Mouse (Mus musculus) liver, embryonic 11.5 days (tissue): ENCODE data around the gene Pradc1. TPM values are rescaled to one million over a fixed set of nuclear protein-coding genes. Genes with fewer than 3 reads are reported as not detected.
A peak's percentile ranks its signal among the peaks of the same experiment; 100 is the strongest.

Experiments
- ATAC-seq: fragments of 200-750 bp; cut with Nextera tagmentation; replicated peaks from 2 replicates; pipeline ENCODE4 v1.8.0; 2017; ENCODE audit warnings: moderate number of reproducible peaks, mild to moderate bottlenecking, moderate TSS enrichment, moderate library complexity; ENCODE audit not compliant: low FRiP score
- DNase-seq: peaks from one replicate; pipeline ENCODE4 v3.0.0-alpha.2; 2017; ENCODE audit warnings: low spot score
- H3K27ac ChIP-seq: fragments of 300-500 bp; sonication (generic); 2 replicates; pipeline ENCODE4 v1.5.1; 2014; ENCODE audit warnings: mild to moderate bottlenecking, low read depth, low read length, control low read depth
- H3K27me3 ChIP-seq: fragments of 300-500 bp; sonication (generic); replicated peaks from 2 replicates; pipeline ENCODE4 v1.6.1; 2014; ENCODE audit warnings: low read length, mixed read lengths; ENCODE audit not compliant: control insufficient read depth, insufficient read depth
- H3K36me3 ChIP-seq: fragments of 300-500 bp; sonication (generic); 2 replicates; pipeline ENCODE4 v1.6.1; 2014; ENCODE audit warnings: mild to moderate bottlenecking, low read length, moderate library complexity, mixed read lengths; ENCODE audit not compliant: control insufficient read depth, insufficient read depth
- H3K4me1 ChIP-seq: fragments of 300-500 bp; sonication (generic); replicated peaks from 2 replicates; pipeline ENCODE4 v1.6.1; 2014; ENCODE audit warnings: low read length, mixed read lengths; ENCODE audit not compliant: control insufficient read depth, insufficient read depth
- H3K4me2 ChIP-seq: fragments of 300-500 bp; sonication (generic); 2 replicates; pipeline ENCODE4 v1.6.1; 2014; ENCODE audit warnings: mild to moderate bottlenecking, control low read depth, moderate library complexity
- H3K4me3 ChIP-seq: fragments of 300-500 bp; sonication (generic); 2 replicates; pipeline ENCODE4 v1.5.1; 2014; ENCODE audit warnings: low read depth, low read length, control low read depth
- H3K9ac ChIP-seq: fragments of 300-500 bp; sonication (generic); 2 replicates; pipeline ENCODE4 v1.6.1; 2014; ENCODE audit warnings: low read depth, low read length, control low read depth
- H3K9me3 ChIP-seq: fragments of 300-500 bp; sonication (generic); 2 replicates; pipeline ENCODE4 v1.6.1; 2016; ENCODE audit warnings: low read length, inconsistent platforms, mixed read lengths; ENCODE audit not compliant: control insufficient read depth
- WGBS: fragments of 180-500 bp; shearing (Covaris S2); extraction: QIAGEN DNeasy Blood & Tissue Kit; methylation state at CpG from one replicate; pipeline ENCODE4 v1.1.7; 2014; 5-methylcytosine and 5-hydroxymethylcytosine counted together
- polyA plus RNA-seq: library from polyadenylated mRNA; unstranded; fragments of >200 nt; fragmentation: Nextera tagmentation; extraction: Ambion mirVana; gene quantifications from 2 replicates; pipeline ENCODE4 v1.2.1, GENCODE M21; 2014

Pradc1 gene
- polyA plus RNA-seq, 1 experiment from 2014 or later: 35.7 TPM

DNA sequence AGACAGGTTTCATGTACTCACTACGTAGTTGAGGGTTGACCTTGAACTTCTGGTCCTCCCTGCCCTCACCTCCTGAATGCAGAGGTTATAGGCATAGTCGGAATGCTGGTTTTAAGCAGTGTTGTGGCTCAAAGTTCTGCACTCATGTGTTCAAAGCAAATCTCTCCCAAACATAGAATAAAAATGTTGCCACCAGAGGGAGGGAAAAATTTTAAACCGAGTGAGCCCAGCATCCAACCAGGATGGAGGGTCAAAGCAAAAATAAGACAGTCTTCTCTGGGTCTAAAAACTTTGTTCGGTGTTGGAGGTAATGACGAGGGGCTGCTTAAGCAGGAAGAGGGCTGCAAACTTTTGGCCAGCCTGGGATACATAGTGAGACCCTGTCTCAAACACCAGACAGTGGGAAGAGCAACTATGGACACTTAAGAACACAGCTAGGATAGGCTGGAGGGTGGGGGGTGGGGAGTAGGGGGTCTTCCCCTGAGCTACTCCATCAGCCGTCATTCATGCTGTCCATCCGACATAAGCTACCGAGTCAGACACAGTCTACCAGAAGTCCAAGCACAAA lies 20.4 kb downstream of the Pradc1 start:
- no peaks in the 10 kb centered on the region for H3K9me3 ChIP-seq
- DNase-seq: no peak
- H3K36me3 ChIP-seq: no peaks in the 10 kb centered on the region
- H3K27me3 ChIP-seq: no peaks in the 10 kb centered on the region; the same call in 1 of the 2 replicates
- no peak; the same call in 1 of the 2 replicates for ATAC-seq
- H3K4me1 ChIP-seq: peaks cover 12% of the 10 kb centered on the region
- H3K4me3 ChIP-seq: peak overlapping the region; percentile 71
- H3K27ac ChIP-seq: no peak overlapping the region
- peak overlapping the region; percentile 73 for H3K9ac ChIP-seq
- H3K4me2 ChIP-seq: peak overlapping the region; percentile 63
- WGBS: 45% methylated on average over 8 of the region's 8 CpGs

- Histone ChIP-seq H3K9me3 (no peaks in the 10 kb centered on the region), H3K36me3 (no peaks in the 10 kb centered on the region), H3K27me3 (peaks cover 31% of the 10 kb centered on the region), H3K4me1 (no peaks in the 10 kb centered on the region), H3K4me3 (no peak within 1 kb of the TSS), H3K27ac (no peak within 1 kb of the TSS), H3K4me2 (peak within 1 kb of the TSS; percentile 29; the same call in 1 of the 2 replicates), H3K9ac (no peak within 1 kb of the TSS)
- DNase-seq: no peak
- no peak for ATAC-seq
- WGBS: 19% methylated on average over 28 of the region's 28 CpGs
These were observed 27.9 kb downstream of the Pradc1 start, which contains the start of gene Noto for GRCm38 (mm10) chr6:85423836-85424379. Noto (plus strand) TSS chr6:85423886.

- Histone ChIP-seq H3K27ac (no peak overlapping the region), H3K9ac (no peak overlapping the region), H3K4me2 (no peak overlapping the region), H3K27me3 (peaks cover 31% of the 10 kb centered on the region), H3K9me3 (no peaks in the 10 kb centered on the region), H3K4me1 (no peaks in the 10 kb centered on the region), H3K36me3 (no peaks in the 10 kb centered on the region), H3K4me3 (no peak overlapping the region)
- ATAC-seq: no peak
- no peak for DNase-seq
- 77% methylated on average over 2 of the region's 2 CpGs for WGBS
These were observed 32.6 kb downstream of the Pradc1 start for GRCm38 (mm10) chr6:85419150-85419549.

GRCm38 (mm10) chr6:85415829-85416228 lies 35.9 kb downstream of the Pradc1 start:
- WGBS: 48% methylated on average over 3 of the region's 3 CpGs
- DNase-seq (no peak), ATAC-seq (no peak)
- no peaks in the 10 kb centered on the region for H3K9me3 ChIP-seq
- peaks cover 8% of the 10 kb centered on the region for H3K27me3 ChIP-seq
- no peak overlapping the region for H3K4me3 ChIP-seq
- no peak overlapping the region for H3K27ac ChIP-seq
- H3K4me2 ChIP-seq: no peak overlapping the region
- no peaks in the 10 kb centered on the region for H3K4me1 ChIP-seq
- no peaks in the 10 kb centered on the region for H3K36me3 ChIP-seq
- no peak overlapping the region for H3K9ac ChIP-seq

DNA sequence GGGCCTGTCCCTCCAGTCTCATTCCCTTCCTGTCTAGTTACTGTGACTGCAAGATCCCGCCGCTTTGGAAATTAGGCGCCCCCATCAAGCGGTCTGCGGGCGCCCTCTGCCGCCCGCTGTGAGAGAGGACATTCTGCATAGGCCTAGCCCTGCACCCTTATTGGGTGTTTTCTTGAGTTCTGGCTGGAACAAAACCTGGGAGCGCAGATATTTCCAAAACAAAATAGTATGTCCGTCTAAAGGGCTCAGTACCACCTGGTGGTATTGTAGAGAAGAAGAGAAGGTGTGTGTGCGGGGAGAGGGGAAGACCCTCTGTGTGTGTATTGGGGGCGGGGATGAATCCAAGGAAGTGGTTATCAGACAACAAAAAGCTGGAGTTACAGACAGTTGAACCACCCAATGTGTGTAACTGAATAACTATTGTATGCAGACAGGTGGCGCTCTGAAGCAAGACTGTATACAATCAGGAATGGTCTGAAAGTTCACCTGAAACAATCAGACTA lies 40.9 kb downstream of the Pradc1 start:
- H3K4me1 ChIP-seq: no peaks in the 10 kb centered on the region
- H3K4me3 ChIP-seq: no peak overlapping the region
- DNase-seq (peak; percentile 66), ATAC-seq (peak; percentile 51)
- H3K9me3 ChIP-seq: no peaks in the 10 kb centered on the region
- no peak overlapping the region for H3K4me2 ChIP-seq
- WGBS: 10% methylated on average over 13 of the region's 13 CpGs
- H3K9ac ChIP-seq: no peak overlapping the region
- H3K27ac ChIP-seq: no peak overlapping the region
- H3K27me3 ChIP-seq: peaks cover 46% of the 10 kb centered on the region
- no peaks in the 10 kb centered on the region for H3K36me3 ChIP-seq

DNA sequence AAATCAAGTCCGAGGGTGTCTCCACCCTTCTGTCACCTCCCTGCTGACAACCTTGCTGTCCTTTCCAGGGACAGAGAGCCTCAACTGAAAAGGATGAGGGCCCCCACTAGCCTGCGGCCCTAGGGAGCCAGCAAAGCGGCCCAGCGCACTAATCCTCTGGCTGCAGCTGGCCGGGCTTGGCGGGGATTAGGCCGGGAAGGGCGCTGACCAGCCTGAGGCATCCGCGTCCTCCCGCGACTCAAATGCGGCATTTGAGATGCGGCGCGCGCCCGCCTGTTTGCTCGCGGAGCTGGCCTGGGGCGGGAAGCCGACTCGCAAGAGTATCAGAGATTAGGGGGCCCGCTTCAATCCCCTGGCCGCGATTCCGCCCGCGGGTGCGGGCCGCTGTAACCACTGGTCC lies 42.8 kb downstream of the Pradc1 start:
- WGBS: 3% methylated on average over 31 of the region's 31 CpGs
- peak overlapping the region; percentile 7; the same call in 1 of the 2 replicates for H3K4me3 ChIP-seq

DNA sequence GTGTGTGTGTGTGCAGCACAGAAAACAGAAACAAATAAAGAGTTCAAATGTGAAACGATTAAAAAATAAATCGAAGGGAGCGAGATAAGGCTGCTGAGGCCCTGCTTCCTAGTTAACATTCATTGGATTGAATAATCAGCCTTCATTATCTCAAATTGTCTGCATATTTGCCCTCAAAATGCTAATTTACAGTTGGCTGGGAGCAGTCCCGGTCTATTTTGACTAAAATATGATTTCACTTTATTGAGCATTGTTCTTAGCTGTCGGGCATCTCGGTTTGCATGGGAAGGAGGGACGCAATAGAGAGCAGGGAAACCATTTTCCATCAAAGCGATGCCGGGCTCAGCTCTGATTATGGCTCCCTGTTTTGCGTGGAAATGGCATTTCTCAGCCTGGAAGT lies 48.7 kb downstream of the Pradc1 start:
- ATAC-seq (no peak), DNase-seq (no peak)
- Histone ChIP-seq H3K4me3 (no peak overlapping the region), H3K36me3 (no peaks in the 10 kb centered on the region), H3K27me3 (peaks cover 17% of the 10 kb centered on the region), H3K9ac (no peak overlapping the region), H3K9me3 (no peaks in the 10 kb centered on the region), H3K4me1 (no peaks in the 10 kb centered on the region), H3K4me2 (no peak overlapping the region), H3K27ac (no peak overlapping the region)
- 79% methylated on average over 10 of the region's 10 CpGs for WGBS

More for the DNA sequence above, 42.8 kb downstream of the Pradc1 start:
- peak; percentile 49 for DNase-seq
- no peak overlapping the region for H3K27ac ChIP-seq
- no peak for ATAC-seq
- no peaks in the 10 kb centered on the region for H3K36me3 ChIP-seq
- no peak overlapping the region for H3K9ac ChIP-seq
- no peaks in the 10 kb centered on the region for H3K4me1 ChIP-seq
- H3K4me2 ChIP-seq: peak overlapping the region; percentile 38
- H3K9me3 ChIP-seq: no peaks in the 10 kb centered on the region
- H3K27me3 ChIP-seq: peaks cover 46% of the 10 kb centered on the region

DNA sequence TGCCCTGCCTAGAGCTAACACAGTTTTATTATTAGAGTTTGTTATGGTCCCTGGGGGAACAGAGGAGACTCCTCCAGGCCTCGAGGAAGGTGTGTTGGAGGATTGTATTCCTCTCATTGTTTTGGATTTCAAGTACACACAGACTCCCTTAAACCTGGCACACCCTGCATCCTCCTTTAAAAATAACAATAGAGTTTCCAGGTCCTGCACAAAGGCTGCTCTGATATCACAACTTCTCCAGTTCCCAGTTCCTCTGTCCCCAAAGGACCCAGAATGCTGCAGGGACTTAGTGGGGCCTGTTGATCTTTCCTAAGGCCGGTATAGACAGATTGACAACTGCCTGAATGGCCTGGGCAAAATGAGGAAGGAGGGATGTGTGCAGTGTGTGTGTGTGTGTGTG lies 49.2 kb downstream of the Pradc1 start:
- no peaks in the 10 kb centered on the region for H3K4me1 ChIP-seq
- H3K4me2 ChIP-seq: no peak overlapping the region
- no peaks in the 10 kb centered on the region for H3K9me3 ChIP-seq
- no peak overlapping the region for H3K27ac ChIP-seq
- peaks cover 13% of the 10 kb centered on the region for H3K27me3 ChIP-seq
- no peak for ATAC-seq
- no peak overlapping the region for H3K4me3 ChIP-seq
- H3K9ac ChIP-seq: no peak overlapping the region
- no peaks in the 10 kb centered on the region for H3K36me3 ChIP-seq
- 42% methylated on average over 2 of the region's 2 CpGs for WGBS
- no peak for DNase-seq

DNA sequence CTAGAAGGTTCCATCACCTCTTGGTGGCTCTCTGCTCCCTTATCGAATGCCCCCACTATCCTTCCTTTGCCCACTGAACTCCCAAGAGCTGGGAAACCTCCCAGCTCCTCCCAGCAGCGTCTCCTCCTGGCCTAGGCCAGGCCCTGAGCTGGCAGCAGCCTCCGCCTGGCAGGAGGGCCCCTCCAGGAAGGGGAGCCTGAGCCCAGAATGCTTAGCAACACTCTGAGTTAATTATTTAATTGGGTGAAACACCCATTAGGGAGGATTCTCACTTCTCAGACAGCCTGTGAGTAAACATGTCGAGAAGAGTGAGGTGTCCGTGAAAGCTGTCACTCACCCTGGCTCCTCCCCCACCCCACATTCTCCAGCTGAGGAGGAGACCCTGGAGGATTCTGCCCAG lies 52.1 kb downstream of the Pradc1 start:
- Histone ChIP-seq H3K27me3 (0 out of 2 replicates have a peak, but pooled peaks cover 2% of the 10 kb centered on the region), H3K4me1 (no peaks in the 10 kb centered on the region), H3K36me3 (no peaks in the 10 kb centered on the region), H3K4me2 (no peak overlapping the region), H3K9me3 (no peaks in the 10 kb centered on the region), H3K9ac (no peak overlapping the region), H3K27ac (no peak overlapping the region), H3K4me3 (no peak overlapping the region)
- 27% methylated on average over 5 of the region's 5 CpGs for WGBS
- ATAC-seq (no peak), DNase-seq (no peak)
